In the genomic region with DNA sequence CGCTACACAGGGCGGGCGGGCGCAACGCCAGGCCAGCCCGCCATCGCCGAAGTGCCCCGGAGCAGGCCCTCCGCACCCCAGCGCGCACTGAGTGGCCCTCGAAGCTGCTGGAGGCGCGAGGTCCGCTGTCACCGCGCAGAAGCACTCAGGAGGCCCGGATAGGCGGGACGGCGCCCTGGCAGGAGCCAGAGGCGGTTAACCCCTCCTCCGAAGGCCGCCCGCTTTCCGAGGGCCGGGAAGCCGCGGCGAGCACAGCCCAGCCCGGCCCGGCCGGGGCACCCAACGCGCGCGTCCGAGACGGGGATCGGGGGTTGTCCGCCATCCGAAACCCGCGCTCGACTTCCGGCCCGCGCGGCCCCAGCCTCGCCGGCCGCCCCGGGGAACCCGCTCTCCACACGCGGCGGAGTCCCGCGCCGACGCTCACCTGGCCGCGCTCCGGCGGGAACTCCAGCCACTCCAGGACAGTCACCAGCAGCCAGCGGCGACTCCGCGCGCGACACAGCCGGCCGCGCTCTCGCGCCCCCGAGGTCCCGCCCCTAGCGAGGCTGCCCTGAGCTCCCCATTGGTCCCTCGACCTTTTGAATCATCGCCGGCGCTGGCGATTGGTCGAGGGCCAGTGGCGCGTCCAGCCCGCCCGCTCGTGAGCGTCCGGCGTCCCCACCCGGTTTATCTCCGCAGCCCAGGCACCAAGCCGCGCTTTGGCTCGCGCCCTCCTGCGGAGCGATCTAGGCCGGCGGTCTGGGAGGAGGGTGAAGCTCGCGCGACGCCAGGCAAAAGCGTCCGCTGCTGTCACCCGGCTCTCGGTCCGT, we compare ENCODE assay signal across 8 mouse cellular contexts. TPM values are rescaled to one million over a fixed set of nuclear protein-coding genes. Genes with fewer than 3 reads are reported as not detected.
DNase-seq lines count a peak whose midpoint lies in the region; ATAC-seq and TF ChIP-seq lines count a peak whose summit lies in the region.

No protein-coding gene starts in this region.

- H3K27me3 ChIP-seq in ES-Bruce4 (ENCODE audit: control insufficient read depth, insufficient read depth, low read length, poor library complexity, severe bottlenecking), result no peaks in the 10 kb centered on the region
- H3K27me3 ChIP-seq in forebrain, embryonic 12.5 days, result no peaks in the 10 kb centered on the region
- no peaks in the 10 kb centered on the region for H3K27me3 ChIP-seq in heart, postnatal 0 days (ENCODE audit: control insufficient read depth, insufficient read depth, low read length)
- H3K27me3 ChIP-seq in liver, embryonic 15.5 days, result no peaks in the 10 kb centered on the region
- H3K27me3 ChIP-seq in neural tube, embryonic 11.5 days (ENCODE audit: control insufficient read depth, insufficient read depth, low read length), result no peaks in the 10 kb centered on the region
- H3K27me3 ChIP-seq in stomach, embryonic 16.5 days (ENCODE audit: control insufficient read depth, insufficient read depth, low read length), result no peaks in the 10 kb centered on the region

- peak overlapping the region; percentile 65 for H3K4me2 ChIP-seq in forebrain, embryonic 12.5 days
- H3K4me2 ChIP-seq in heart, postnatal 0 days (ENCODE audit: low read depth, low read length), result peak overlapping the region; percentile 90
- H3K4me2 ChIP-seq in liver, embryonic 15.5 days, result peak overlapping the region; percentile 95
- H3K4me2 ChIP-seq in neural tube, embryonic 11.5 days (ENCODE audit: low read depth), result peak overlapping the region; percentile 62
- peak overlapping the region; percentile 87 for H3K4me2 ChIP-seq in stomach, embryonic 16.5 days (ENCODE audit: low read depth, low read length)

- H3K4me3 ChIP-seq in ES-Bruce4 (ENCODE audit: low read depth, low read length), result peak overlapping the region; percentile 97
- H3K4me3 ChIP-seq in forebrain, embryonic 12.5 days (replicated peaks), result peak overlapping the region; percentile 89
- peak overlapping the region; percentile 90 for H3K4me3 ChIP-seq in heart, postnatal 0 days (ENCODE audit: low read depth, low read length)
- peak overlapping the region; percentile 84 for H3K4me3 ChIP-seq in liver, embryonic 15.5 days (replicated peaks)
- peak overlapping the region; percentile 89 for H3K4me3 ChIP-seq in neural tube, embryonic 11.5 days (ENCODE audit: low read depth, low read length)
- H3K4me3 ChIP-seq in stomach, embryonic 16.5 days (replicated peaks; ENCODE audit: low read length), result peak overlapping the region; percentile 91

- 0 out of 2 replicates have a peak overlapping the region, but pooled peaks have one; percentile 0 for H3K27ac ChIP-seq in ES-Bruce4 (ENCODE audit: insufficient read depth, low read length)
- peak overlapping the region; percentile 94 for H3K27ac ChIP-seq in forebrain, embryonic 12.5 days
- peak overlapping the region; percentile 99 for H3K27ac ChIP-seq in heart, postnatal 0 days (ENCODE audit: low read depth)
- peak overlapping the region; percentile 99 for H3K27ac ChIP-seq in liver, embryonic 15.5 days (replicated peaks)
- H3K27ac ChIP-seq in neural tube, embryonic 11.5 days (ENCODE audit: low read depth, low read length), result peak overlapping the region; percentile 92
- peak overlapping the region; percentile 98 for H3K27ac ChIP-seq in stomach, embryonic 16.5 days (ENCODE audit: low read length)

- peaks cover 2% of the 10 kb centered on the region; the same call in 1 of the 2 replicates for H3K36me3 ChIP-seq in ES-Bruce4 (ENCODE audit: control insufficient read depth, insufficient read depth, low read length, poor library complexity, severe bottlenecking)
- peaks cover 5% of the 10 kb centered on the region; the same call in 1 of the 2 replicates for H3K36me3 ChIP-seq in forebrain, embryonic 12.5 days (replicated peaks)
- peaks cover 3% of the 10 kb centered on the region; the same call in 1 of the 2 replicates for H3K36me3 ChIP-seq in heart, postnatal 0 days (replicated peaks; ENCODE audit: control insufficient read depth, insufficient read depth, low read length)
- peaks cover 27% of the 10 kb centered on the region for H3K36me3 ChIP-seq in liver, embryonic 15.5 days (replicated peaks)
- no peaks in the 10 kb centered on the region for H3K36me3 ChIP-seq in neural tube, embryonic 11.5 days (ENCODE audit: control insufficient read depth, insufficient read depth, low read length)
- H3K36me3 ChIP-seq in stomach, embryonic 16.5 days (ENCODE audit: control insufficient read depth, insufficient read depth, low read length), result no peaks in the 10 kb centered on the region

- TF ChIP-seq POLR2A in ES-Bruce4 (IDR thresholded peaks at IDR 0.05; ENCODE audit: insufficient read depth, low read length), result peak; percentile 19

- no peak for TF ChIP-seq CTCF in ES-Bruce4 (IDR thresholded peaks at IDR 0.05; ENCODE audit: low read depth, low read length)
- TF ChIP-seq CTCF in heart, postnatal 0 days (IDR thresholded peaks at IDR 0.05; ENCODE audit: low read depth), result peak; percentile 39

- peak overlapping the region; percentile 88 for H3K9ac ChIP-seq in ES-Bruce4 (ENCODE audit: low read depth, poor library complexity, severe bottlenecking)
- peak overlapping the region; percentile 94 for H3K9ac ChIP-seq in forebrain, embryonic 12.5 days
- peak overlapping the region; percentile 91 for H3K9ac ChIP-seq in heart, postnatal 0 days (replicated peaks; ENCODE audit: low read depth, low read length)
- H3K9ac ChIP-seq in liver, embryonic 15.5 days, result peak overlapping the region; percentile 94
- H3K9ac ChIP-seq in neural tube, embryonic 11.5 days (ENCODE audit: low read length), result peak overlapping the region; percentile 94
- H3K9ac ChIP-seq in stomach, embryonic 16.5 days (ENCODE audit: low read length), result peak overlapping the region; percentile 96

- no peaks in the 10 kb centered on the region for H3K4me1 ChIP-seq in ES-Bruce4 (ENCODE audit: control insufficient read depth, insufficient read depth, low read length)
- H3K4me1 ChIP-seq in forebrain, embryonic 12.5 days, result peaks cover 28% of the 10 kb centered on the region
- peaks cover 21% of the 10 kb centered on the region for H3K4me1 ChIP-seq in heart, postnatal 0 days (ENCODE audit: control insufficient read depth, insufficient read depth)
- peaks cover 54% of the 10 kb centered on the region for H3K4me1 ChIP-seq in liver, embryonic 15.5 days (replicated peaks)
- peaks cover 17% of the 10 kb centered on the region for H3K4me1 ChIP-seq in neural tube, embryonic 11.5 days (ENCODE audit: control insufficient read depth, insufficient read depth, low read length)
- peaks cover 26% of the 10 kb centered on the region for H3K4me1 ChIP-seq in stomach, embryonic 16.5 days (ENCODE audit: control insufficient read depth, insufficient read depth, low read length)

- no peaks in the 10 kb centered on the region for H3K9me3 ChIP-seq in ES-Bruce4 (replicated peaks; ENCODE audit: control insufficient read depth, insufficient read depth, low read length, poor library complexity, severe bottlenecking)
- no peaks in the 10 kb centered on the region for H3K9me3 ChIP-seq in forebrain, embryonic 12.5 days
- no peaks in the 10 kb centered on the region for H3K9me3 ChIP-seq in heart, postnatal 0 days (replicated peaks; ENCODE audit: control insufficient read depth, low read length)
- no peaks in the 10 kb centered on the region for H3K9me3 ChIP-seq in liver, embryonic 15.5 days (replicated peaks)
- H3K9me3 ChIP-seq in neural tube, embryonic 11.5 days (ENCODE audit: control insufficient read depth, low read length), result no peaks in the 10 kb centered on the region
- H3K9me3 ChIP-seq in stomach, embryonic 16.5 days (replicated peaks; ENCODE audit: control insufficient read depth, low read length), result no peaks in the 10 kb centered on the region

- under 1% methylated on average over 101 of the region's 113 CpGs for WGBS in forebrain, embryonic 12.5 days
- WGBS in heart, postnatal 0 days, result under 1% methylated on average over 89 of the region's 113 CpGs
- WGBS in liver, embryonic 15.5 days (ENCODE audit: insufficient replicate concordance), result under 1% methylated on average over 113 of the region's 113 CpGs
- under 1% methylated on average over 93 of the region's 113 CpGs for WGBS in neural tube, embryonic 11.5 days
- WGBS in stomach, embryonic 16.5 days, result under 1% methylated on average over 113 of the region's 113 CpGs

- no peak for TF ChIP-seq EP300 in ES-Bruce4 (IDR thresholded peaks at IDR 0.05; ENCODE audit: insufficient read depth, low read depth, low read length)
- TF ChIP-seq EP300 in heart, postnatal 0 days (IDR thresholded peaks at IDR 0.05; ENCODE audit: low read depth), result peak; percentile 80

- ATAC-seq in forebrain, embryonic 12.5 days (ENCODE audit: low FRiP score), result peak; percentile 99
- ATAC-seq in heart, postnatal 0 days (ENCODE audit: insufficient read depth, low read depth), result peak; percentile 98
- ATAC-seq in liver, embryonic 15.5 days (ENCODE audit: insufficient read depth), result peak; percentile 96
- peak; percentile 99 for ATAC-seq in neural tube, embryonic 11.5 days (ENCODE audit: insufficient read depth, low FRiP score, low TSS enrichment)
- peak; percentile 98 for ATAC-seq in stomach, embryonic 16.5 days (ENCODE audit: insufficient read depth, low FRiP score)

- DNase-seq in c-Kit-positive CD71-positive TER-119-positive erythroid progenitor cells, embryonic 14.5 days (ENCODE audit: low spot score), result peak; percentile 97
- peak; percentile 93 for DNase-seq in heart, postnatal 0 days (ENCODE audit: low spot score)
- DNase-seq in kidney, postnatal 36 days, result peak; percentile 97
- peak; percentile 97 for DNase-seq in neural tube, embryonic 11.5 days (ENCODE audit: low spot score)

RNA-seq across cellular contexts. Expression of a gene that starts 0.8 kb away (rescaled TPM):
- polyA plus RNA-seq in ES-Bruce4 (2011; ENCODE audit: insufficient read depth, insufficient read length, low read depth, missing spikeins), result 335 and 343 TPM in 2 replicates
- polyA plus RNA-seq in forebrain, embryonic 12.5 days (2016; fragmentation: Nextera tagmentation; extraction: Ambion mirVana), result 151 and 161 TPM in 2 replicates
- 47.2 and 71.9 TPM in 2 replicates for total RNA-seq in heart, postnatal 0 days (2014; rRNA removed; ENCODE audit: low replicate concordance)
- 29.7 and 31.3 TPM in 2 replicates for polyA plus RNA-seq in heart, postnatal 0 days (2015; fragmentation: Nextera tagmentation; extraction: Ambion mirVana)
- 250 and 253 TPM in 2 replicates for polyA plus RNA-seq in liver, embryonic 15.5 days (2015; fragmentation: Nextera tagmentation; extraction: Ambion mirVana)
- polyA plus RNA-seq in neural tube, embryonic 11.5 days (2014; fragmentation: Nextera tagmentation; extraction: Ambion mirVana), result 155 and 159 TPM in 2 replicates
- 127 TPM in 2 replicates for polyA plus RNA-seq in stomach, embryonic 16.5 days (2015; fragmentation: Nextera tagmentation; extraction: Ambion mirVana)

Comparison
In these comparisons a context has a peak if more than half of its experiments do, and no peak if none do; other contexts are left out.
1. Peak in every context shown above with its lines: DNase-seq, ATAC-seq, H3K4me3 ChIP-seq and H3K27ac ChIP-seq.
2. H3K27ac ChIP-seq: peak in every context shown above with its lines; median percentile 99 in heart, postnatal 0 days; 99 in liver, embryonic 15.5 days; 98 in stomach, embryonic 16.5 days; 94 in forebrain, embryonic 12.5 days; 92 in neural tube, embryonic 11.5 days; 0 in ES-Bruce4.